Mouse (Mus musculus) erythroblast, adult 5-6 weeks (primary cell): ENCODE measurements at regions not wholly inside any gene's neighbourhood (a gene's known extent, or its start where the extent isn't known, plus 50 kb on each side); places are given as distances from the start of the nearest gene placed in this dataset.

ENCODE experiments used
- ATAC-seq: replicated peaks from 2 replicates; pipeline ENCODE4 v1.8.0; 2016; ENCODE audit warnings: moderate number of reproducible peaks, mild to moderate bottlenecking, moderate TSS enrichment, inconsistent platforms; ENCODE audit not compliant: poor library complexity, low FRiP score, severe bottlenecking

GRCm38 (mm10) chr2:167878255-167878865 lies 53.5 kb upstream of the Ptpn1 start:
- ATAC-seq = no peak

GRCm38 (mm10) chr2:167877254-167877870 lies 54.5 kb upstream of the Ptpn1 start:
- ATAC-seq = no peak

GRCm38 (mm10) chr2:167872507-167872906 lies 59.4 kb upstream of the Ptpn1 start:
- ATAC-seq = no peak

GRCm38 (mm10) chr2:167870153-167870552 lies 61.7 kb upstream of the Ptpn1 start:
- no peak for ATAC-seq

- no peak for ATAC-seq
Observed at GRCm38 (mm10) chr2:167866751-167867150, 65.1 kb upstream of the Ptpn1 start.

- ATAC-seq = no peak
Observed at GRCm38 (mm10) chr2:167865525-167865924, 66.3 kb upstream of the Ptpn1 start.

- ATAC-seq = no peak
Observed at GRCm38 (mm10) chr2:167864672-167865071, 67.2 kb upstream of the Ptpn1 start.

- no peak for ATAC-seq
Observed at GRCm38 (mm10) chr2:167864228-167864627, 67.6 kb upstream of the Ptpn1 start.

- no peak for ATAC-seq
Observed at GRCm38 (mm10) chr2:167863616-167864015, 68.2 kb upstream of the Ptpn1 start.

- no peak for ATAC-seq
Observed at GRCm38 (mm10) chr2:167861178-167861520, 70.7 kb upstream of the Ptpn1 start.

- ATAC-seq = no peak
Observed at GRCm38 (mm10) chr2:167860457-167861177, 71.2 kb upstream of the Ptpn1 start.

- ATAC-seq = no peak
Observed at GRCm38 (mm10) chr2:167859575-167859974, 72.3 kb upstream of the Ptpn1 start.

GRCm38 (mm10) chr2:167858346-167858745 lies 73.5 kb upstream of the Ptpn1 start:
- ATAC-seq = no peak

GRCm38 (mm10) chr2:167857911-167858310 lies 73.9 kb upstream of the Ptpn1 start:
- no peak for ATAC-seq

- no peak for ATAC-seq
Observed at GRCm38 (mm10) chr2:167856920-167857475, 74.9 kb upstream of the Ptpn1 start.

GRCm38 (mm10) chr2:167856020-167856419 lies 75.8 kb upstream of the Ptpn1 start:
- ATAC-seq = no peak

GRCm38 (mm10) chr2:167854060-167854459 lies 77.8 kb upstream of the Ptpn1 start:
- ATAC-seq = no peak

GRCm38 (mm10) chr2:167853411-167853821 lies 78.4 kb upstream of the Ptpn1 start:
- ATAC-seq = no peak

GRCm38 (mm10) chr2:167852582-167852981 lies 79.3 kb upstream of the Ptpn1 start:
- no peak for ATAC-seq

- no peak for ATAC-seq
Observed at GRCm38 (mm10) chr2:167851216-167851896, 80.5 kb upstream of the Ptpn1 start.
